Mouse (Mus musculus) layer of hippocampus, postnatal 36 days (tissue): ENCODE results near the gene Gba. TPM values are rescaled to one million over a fixed set of nuclear protein-coding genes. Genes with fewer than 3 reads are reported as not detected.
A peak's percentile ranks its signal among the peaks of the same experiment; 100 is the strongest.
"Not testable (repeated sequence)": the region's sequence is repeated elsewhere in the genome, so short reads cannot be mapped to it uniquely, and the experiment has no call there.

ENCODE experiments used
- DNase-seq, 2 experiments: peaks; one replicate each; pipeline ENCODE4 v3.0.0; 2022
- total RNA-seq, 2 experiments: library from RNA; stranded (reverse); gene quantifications; 2 replicates each; pipeline ENCODE4 v1.2.3; 2021

Gene Gba
- total RNA-seq, 2 experiments from 2014 or later = 57.0 to 61.9 TPM

- not testable (repeated sequence) for DNase-seq
Observed at GRCm38 (mm10) chr3:89216407-89216806, 13.7 kb downstream of the Gba start.

- no peak for DNase-seq
Observed at GRCm38 (mm10) chr3:89218271-89218670, 15.5 kb downstream of the Gba start.

- DNase-seq = no peak
Observed at GRCm38 (mm10) chr3:89219546-89219945, 16.8 kb downstream of the Gba start.

GRCm38 (mm10) chr3:89221167-89221566 is 18.4 kb downstream of the Gba start:
- DNase-seq = no peak

- DNase-seq = no peak
Observed at GRCm38 (mm10) chr3:89224796-89225195, 22.1 kb downstream of the Gba start.

- DNase-seq = no peak
Observed at GRCm38 (mm10) chr3:89225321-89225815, 22.6 kb downstream of the Gba start.

GRCm38 (mm10) chr3:89225918-89226317 is 23.2 kb downstream of the Gba start:
- DNase-seq = no peak

- no peak for DNase-seq
Observed at GRCm38 (mm10) chr3:89226361-89226760, 23.6 kb downstream of the Gba start.

GRCm38 (mm10) chr3:89226900-89227299 is 24.2 kb downstream of the Gba start, which contains the start of gene Mtx1:
Mtx1 (minus strand) TSS chr3:89227088.
- DNase-seq = no peak

- DNase-seq = peak; percentile 91 to 93
Observed at GRCm38 (mm10) chr3:89227307-89228179, 24.8 kb downstream of the Gba start.

GRCm38 (mm10) chr3:89228180-89228549 is 25.4 kb downstream of the Gba start:
- DNase-seq = peak; percentile 85 to 87

GRCm38 (mm10) chr3:89228836-89229235 is 26.1 kb downstream of the Gba start, which contains the start of gene Muc1:
Muc1 (plus strand) TSS chr3:89229057.
- no peak for DNase-seq

GRCm38 (mm10) chr3:89229276-89229675 is 26.5 kb downstream of the Gba start:
- DNase-seq = no peak

GRCm38 (mm10) chr3:89230561-89230960 is 27.8 kb downstream of the Gba start:
- no peak for DNase-seq

- no peak for DNase-seq
Observed at GRCm38 (mm10) chr3:89231345-89231744, 28.6 kb downstream of the Gba start.

GRCm38 (mm10) chr3:89231772-89232275 is 29.1 kb downstream of the Gba start:
- DNase-seq = no peak

- no peak for DNase-seq
Observed at GRCm38 (mm10) chr3:89232614-89233013, 29.9 kb downstream of the Gba start.

GRCm38 (mm10) chr3:89233562-89234110 is 30.9 kb downstream of the Gba start:
- DNase-seq = no peak

GRCm38 (mm10) chr3:89236516-89236915 is 33.8 kb downstream of the Gba start:
- no peak for DNase-seq

GRCm38 (mm10) chr3:89237682-89238081 is 35.0 kb downstream of the Gba start:
- DNase-seq = no peak

GRCm38 (mm10) chr3:89238494-89238893 is 35.8 kb downstream of the Gba start:
- DNase-seq = no peak

- DNase-seq = no peak
Observed at GRCm38 (mm10) chr3:89242331-89242895, 39.7 kb downstream of the Gba start.

GRCm38 (mm10) chr3:89243609-89244008 is 40.9 kb downstream of the Gba start:
- DNase-seq = no peak
